Mouse (Mus musculus) lung, postnatal 0 days (tissue): Measurements from ENCODE around the gene Rbm20.

Experiments
- CTCF ChIP-seq: IDR thresholded peaks from 2 replicates; pipeline ENCODE4 v1.5.1; 2016; ENCODE audit warnings: antibody characterized with exemption, mild to moderate bottlenecking
- EP300 ChIP-seq: IDR thresholded peaks from 2 replicates; pipeline ENCODE4 v1.6.1; 2016; ENCODE audit warnings: antibody characterized with exemption, mild to moderate bottlenecking, control low read depth

DNA sequence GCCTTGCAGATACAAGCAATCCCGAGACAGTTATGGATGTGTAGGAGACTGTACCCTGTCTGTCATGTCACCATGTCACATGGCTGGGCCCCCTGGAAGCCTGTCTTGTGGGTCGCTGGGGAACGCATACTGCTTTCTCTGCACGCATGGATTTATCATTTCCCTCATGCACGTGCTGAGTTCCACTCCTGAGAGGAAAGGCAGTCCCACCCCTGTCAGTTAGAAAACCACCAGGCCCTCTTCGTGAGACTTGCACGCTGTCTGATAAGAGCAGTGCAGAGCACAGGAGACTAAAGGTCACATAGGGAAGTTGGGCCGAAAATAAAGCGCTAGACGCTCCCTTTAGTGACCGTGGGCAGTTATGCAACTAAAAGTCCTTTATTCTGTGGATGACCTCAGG lies 122.8 kb downstream of the Rbm20 start:
- TF ChIP-seq EP300 (no peak), CTCF (no peak)
